Mouse (Mus musculus) stomach, postnatal 0 days (tissue): ENCODE measurements at regions not wholly inside any gene's neighbourhood (a gene's known extent, or its start where the extent isn't known, plus 50 kb on each side); places are given as distances from the start of the nearest gene placed in this dataset.

Experiments used
- CTCF ChIP-seq: IDR thresholded peaks from 2 replicates; pipeline ENCODE4 v1.5.1; 2016; ENCODE audit warnings: antibody characterized with exemption, low read depth, mild to moderate bottlenecking, moderate library complexity
- EP300 ChIP-seq: optimal IDR thresholded peaks from 2 replicates; pipeline ENCODE3; 2016; ENCODE audit warnings: antibody characterized with exemption

- no peak for TF ChIP-seq EP300
- no peak for TF ChIP-seq CTCF
These were observed 84.0 kb upstream of the Arl4c start for GRCm38 (mm10) chr1:88786066-88786465.
